Mouse (Mus musculus): ENCODE results near the gene Elk3. TPM values are rescaled to one million over a fixed set of nuclear protein-coding genes. Genes with fewer than 3 reads are reported as not detected.

The Elk3 gene
- polyA plus RNA-seq, 1 experiment from 2014 or later, result 8.1 TPM

GRCm38 (mm10) chr10:93246185-93246920 lies 64.6 kb downstream of the Elk3 start:
- Histone ChIP-seq H3K27ac (replicated peaks) (no peak overlapping the region), H3K9me3 (no peaks in the 10 kb centered on the region), H3K9ac (no peak overlapping the region), H3K27me3 (no peaks in the 10 kb centered on the region), H3K4me2 (no peak overlapping the region), H3K36me3 (peaks cover 14% of the 10 kb centered on the region), H3K4me1 (replicated peaks) (peaks cover 8% of the 10 kb centered on the region), H3K4me3 (no peak overlapping the region)
- ATAC-seq (ENCODE audit: low FRiP score, low read depth), result no peak
- 99% methylated on average over 7 of the region's 7 CpGs for WGBS

- WGBS, result 88% methylated on average over 10 of the region's 10 CpGs
- Histone ChIP-seq H3K27me3 (no peaks in the 10 kb centered on the region), H3K4me1 (replicated peaks) (no peaks in the 10 kb centered on the region), H3K9ac (no peak overlapping the region), H3K4me2 (no peak overlapping the region), H3K9me3 (no peaks in the 10 kb centered on the region), H3K4me3 (no peak overlapping the region), H3K27ac (replicated peaks) (no peak overlapping the region), H3K36me3 (peaks cover 26% of the 10 kb centered on the region)
- ATAC-seq (ENCODE audit: low FRiP score, low read depth), result no peak
These were observed 66.7 kb downstream of the Elk3 start for GRCm38 (mm10) chr10:93244209-93244705.

DNA sequence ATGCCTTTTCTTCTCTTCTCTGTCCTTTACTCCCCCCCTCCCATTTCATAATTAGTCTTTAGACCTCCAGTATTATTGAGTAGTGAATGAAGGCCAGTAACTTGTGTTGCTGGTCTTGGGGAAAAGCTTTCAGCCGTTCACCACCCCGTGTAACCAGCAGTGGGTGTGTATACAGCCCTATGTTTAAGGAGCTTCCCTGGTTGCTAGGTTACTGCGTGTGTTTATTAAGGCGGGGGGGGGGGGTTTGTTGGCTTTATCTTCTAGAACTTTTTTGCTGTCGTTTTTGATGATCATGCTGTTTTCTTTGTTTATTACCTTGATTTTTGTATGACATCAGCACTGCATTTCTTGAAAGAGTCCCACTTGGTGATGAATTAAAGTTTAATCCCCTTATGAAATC lies 68.1 kb downstream of the Elk3 start:
- 7% methylated on average over 5 of the region's 5 CpGs for WGBS
- H3K27me3 ChIP-seq, result no peaks in the 10 kb centered on the region
- no peaks in the 10 kb centered on the region for H3K4me1 ChIP-seq (replicated peaks)
- no peak for ATAC-seq (ENCODE audit: low FRiP score, low read depth)
- no peaks in the 10 kb centered on the region for H3K9me3 ChIP-seq
- no peak overlapping the region for H3K4me3 ChIP-seq
- peaks cover 33% of the 10 kb centered on the region for H3K36me3 ChIP-seq
- H3K4me2 ChIP-seq, result no peak overlapping the region
- H3K9ac ChIP-seq, result no peak overlapping the region
- H3K27ac ChIP-seq (replicated peaks), result no peak overlapping the region

GRCm38 (mm10) chr10:93242208-93242607 lies 68.7 kb downstream of the Elk3 start:
- Histone ChIP-seq H3K9me3 (no peaks in the 10 kb centered on the region), H3K36me3 (peaks cover 37% of the 10 kb centered on the region), H3K27me3 (no peaks in the 10 kb centered on the region), H3K4me3 (no peak overlapping the region), H3K27ac (replicated peaks) (no peak overlapping the region), H3K4me1 (replicated peaks) (no peaks in the 10 kb centered on the region), H3K4me2 (no peak overlapping the region), H3K9ac (no peak overlapping the region)
- no peak for ATAC-seq (ENCODE audit: low FRiP score, low read depth)
- WGBS, result 8% methylated on average over 3 of the region's 3 CpGs

- no peak overlapping the region for H3K4me2 ChIP-seq
- H3K27ac ChIP-seq (replicated peaks), result no peak overlapping the region
- H3K27me3 ChIP-seq, result no peaks in the 10 kb centered on the region
- no peak overlapping the region for H3K4me3 ChIP-seq
- ATAC-seq (ENCODE audit: low FRiP score, low read depth), result no peak
- no peak overlapping the region for H3K9ac ChIP-seq
- no peaks in the 10 kb centered on the region for H3K9me3 ChIP-seq
- 80% methylated on average over 9 of the region's 9 CpGs for WGBS
- H3K36me3 ChIP-seq, result peaks cover 58% of the 10 kb centered on the region
- no peaks in the 10 kb centered on the region for H3K4me1 ChIP-seq (replicated peaks)
These were observed 71.6 kb downstream of the Elk3 start for GRCm38 (mm10) chr10:93239201-93239806.

DNA sequence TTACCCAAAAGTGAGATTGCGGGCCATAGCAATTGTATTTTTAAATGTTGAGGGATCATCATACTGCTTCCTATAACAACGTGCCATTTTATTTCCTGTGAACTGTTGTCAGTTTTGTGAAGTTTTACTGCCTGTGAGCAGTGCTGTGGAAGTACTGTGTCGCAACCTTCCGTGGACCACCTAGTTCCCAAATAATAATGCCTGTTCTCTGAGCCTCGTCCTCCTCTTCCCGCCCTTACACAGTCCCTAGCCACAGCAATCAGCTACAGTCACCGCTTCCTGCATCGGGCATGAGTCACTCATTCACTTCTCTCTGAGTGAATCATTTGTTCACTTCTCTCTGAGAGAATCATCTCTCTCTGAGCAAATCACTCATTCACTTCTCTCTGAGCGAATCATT lies 76.2 kb downstream of the Elk3 start:
- no peak overlapping the region for H3K9ac ChIP-seq
- no peak overlapping the region for H3K4me3 ChIP-seq
- no peaks in the 10 kb centered on the region for H3K27me3 ChIP-seq
- no peak for ATAC-seq (ENCODE audit: low FRiP score, low read depth)
- no peak overlapping the region for H3K4me2 ChIP-seq
- no peak overlapping the region for H3K27ac ChIP-seq (replicated peaks)
- H3K9me3 ChIP-seq, result no peaks in the 10 kb centered on the region
- no peaks in the 10 kb centered on the region for H3K4me1 ChIP-seq (replicated peaks)
- 92% methylated on average over 9 of the region's 9 CpGs for WGBS
- peaks cover 60% of the 10 kb centered on the region for H3K36me3 ChIP-seq

DNA sequence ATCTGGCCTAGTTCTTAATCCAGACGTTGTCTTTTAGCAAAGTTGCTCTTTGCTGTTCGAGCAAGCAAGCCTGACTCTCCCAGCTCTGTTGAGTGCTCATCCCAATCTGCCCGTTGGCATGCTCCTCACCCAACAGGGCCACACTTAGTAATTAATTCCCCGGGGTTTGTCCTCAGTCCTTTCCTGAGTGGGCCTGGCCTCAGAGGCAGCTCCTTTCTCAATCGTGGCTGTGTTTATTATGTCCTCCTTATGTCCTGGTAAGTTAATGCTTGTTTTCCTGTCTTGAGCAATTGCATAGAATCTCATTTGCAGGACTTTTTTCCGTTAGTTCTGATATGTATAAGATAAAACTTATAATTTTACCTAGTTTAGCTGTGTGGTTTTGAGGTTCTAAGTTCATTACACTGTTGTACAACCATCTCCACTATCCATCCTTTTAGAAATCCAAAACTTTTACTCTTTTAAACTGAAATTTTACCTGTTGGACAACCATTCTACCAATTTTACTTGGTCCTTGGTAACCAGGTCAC lies 77.2 kb downstream of the Elk3 start:
- no peak overlapping the region for H3K27ac ChIP-seq (replicated peaks)
- WGBS, result 89% methylated on average over 6 of the region's 6 CpGs
- ATAC-seq (ENCODE audit: low FRiP score, low read depth), result no peak
- no peaks in the 10 kb centered on the region for H3K4me1 ChIP-seq (replicated peaks)
- no peak overlapping the region for H3K9ac ChIP-seq
- H3K9me3 ChIP-seq, result no peaks in the 10 kb centered on the region
- H3K36me3 ChIP-seq, result peaks cover 51% of the 10 kb centered on the region
- H3K27me3 ChIP-seq, result no peaks in the 10 kb centered on the region
- no peak overlapping the region for H3K4me3 ChIP-seq
- H3K4me2 ChIP-seq, result no peak overlapping the region

DNA sequence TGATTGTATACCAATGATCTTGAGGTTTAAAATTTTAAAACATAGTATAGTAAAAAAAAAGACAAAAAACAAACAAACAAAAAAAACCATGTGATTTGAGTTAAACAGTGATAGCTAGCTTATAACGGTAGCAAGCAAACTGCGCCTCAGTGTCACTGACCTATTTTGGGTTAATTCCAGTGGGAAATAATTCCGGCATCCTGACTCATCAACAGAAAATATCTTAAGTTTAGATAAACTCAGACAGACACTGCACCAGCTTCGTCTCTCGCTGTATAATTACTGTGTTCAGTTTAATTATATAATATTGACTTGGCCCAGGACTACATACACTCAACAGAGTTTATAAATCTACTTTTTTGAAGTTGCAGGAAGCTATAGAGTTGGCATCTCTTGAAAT lies 79.0 kb downstream of the Elk3 start:
- Histone ChIP-seq H3K9ac (no peak overlapping the region), H3K27ac (replicated peaks) (no peak overlapping the region), H3K4me2 (no peak overlapping the region), H3K4me3 (no peak overlapping the region), H3K36me3 (peaks cover 36% of the 10 kb centered on the region), H3K4me1 (replicated peaks) (no peaks in the 10 kb centered on the region), H3K27me3 (no peaks in the 10 kb centered on the region), H3K9me3 (no peaks in the 10 kb centered on the region)
- WGBS, result 89% methylated on average over 5 of the region's 5 CpGs
- ATAC-seq (ENCODE audit: low FRiP score, low read depth), result no peak

- H3K4me2 ChIP-seq, result no peak overlapping the region
- H3K27me3 ChIP-seq, result no peaks in the 10 kb centered on the region
- H3K4me1 ChIP-seq (replicated peaks), result no peaks in the 10 kb centered on the region
- no peaks in the 10 kb centered on the region for H3K9me3 ChIP-seq
- H3K27ac ChIP-seq (replicated peaks), result no peak overlapping the region
- no peak overlapping the region for H3K4me3 ChIP-seq
- no peak overlapping the region for H3K9ac ChIP-seq
- peaks cover 39% of the 10 kb centered on the region for H3K36me3 ChIP-seq
- 62% methylated on average over 4 of the region's 4 CpGs for WGBS
- no peak for ATAC-seq (ENCODE audit: low FRiP score, low read depth)
These were observed 79.4 kb downstream of the Elk3 start for GRCm38 (mm10) chr10:93231490-93231889.

DNA sequence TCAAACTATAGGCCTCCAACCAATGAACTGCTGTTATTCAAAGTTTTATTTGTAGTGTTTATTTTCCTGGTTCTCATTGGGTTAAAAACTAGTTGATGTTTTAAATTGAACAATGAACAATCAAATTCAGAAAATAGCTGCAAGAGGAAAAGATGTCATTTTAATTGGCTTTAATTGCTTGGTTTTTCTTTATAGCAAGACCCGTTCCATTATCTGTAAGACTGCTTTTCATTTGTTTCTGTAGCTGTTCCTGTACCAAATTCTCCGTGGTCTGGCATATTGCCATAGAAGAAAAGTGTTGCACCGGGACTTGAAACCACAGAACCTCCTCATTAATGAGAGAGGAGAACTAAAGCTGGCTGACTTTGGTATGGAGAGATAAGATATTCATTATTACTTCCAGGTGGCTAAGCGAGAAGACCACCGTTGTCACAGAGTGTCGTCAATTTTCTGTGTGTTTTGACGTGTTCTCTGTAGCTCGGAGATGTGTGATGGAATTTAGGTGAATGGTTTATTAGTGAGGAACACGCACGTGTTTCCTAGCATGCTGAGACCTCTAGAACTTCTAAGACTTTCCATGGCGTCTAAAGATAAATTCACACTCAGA lies 82.4 kb downstream of the Elk3 start:
- Histone ChIP-seq H3K27ac (replicated peaks) (no peak overlapping the region), H3K9me3 (no peaks in the 10 kb centered on the region), H3K36me3 (peaks cover 28% of the 10 kb centered on the region), H3K27me3 (no peaks in the 10 kb centered on the region), H3K9ac (no peak overlapping the region), H3K4me3 (no peak overlapping the region), H3K4me2 (no peak overlapping the region), H3K4me1 (replicated peaks) (no peaks in the 10 kb centered on the region)
- 73% methylated on average over 11 of the region's 11 CpGs for WGBS
- no peak for ATAC-seq (ENCODE audit: low FRiP score, low read depth)

DNA sequence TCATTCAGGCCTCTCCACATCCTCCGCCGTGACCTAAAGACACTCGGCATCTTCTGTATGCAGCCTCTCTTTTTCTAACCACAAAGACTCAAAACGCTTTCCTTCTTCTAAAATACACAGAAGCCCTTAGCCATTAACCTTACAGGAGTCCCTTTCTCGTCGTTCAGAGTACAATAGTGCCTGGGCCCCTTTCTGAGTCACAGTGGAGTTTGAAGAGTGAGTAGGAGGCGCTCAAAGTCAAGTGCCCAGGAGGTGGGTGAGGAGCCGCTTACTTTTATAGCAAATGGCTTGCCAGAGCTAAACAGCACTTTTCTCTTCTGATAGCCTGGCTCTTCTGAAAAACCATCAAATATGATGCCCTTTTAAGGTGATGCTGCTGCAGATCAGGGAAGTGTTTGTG lies 83.0 kb downstream of the Elk3 start:
- no peaks in the 10 kb centered on the region for H3K9me3 ChIP-seq
- WGBS, result 64% methylated on average over 8 of the region's 8 CpGs
- no peaks in the 10 kb centered on the region for H3K4me1 ChIP-seq (replicated peaks)
- no peak overlapping the region for H3K4me2 ChIP-seq
- H3K27me3 ChIP-seq, result no peaks in the 10 kb centered on the region
- no peak overlapping the region for H3K9ac ChIP-seq
- H3K4me3 ChIP-seq, result no peak overlapping the region
- H3K27ac ChIP-seq (replicated peaks), result no peak overlapping the region
- no peak for ATAC-seq (ENCODE audit: low FRiP score, low read depth)
- peaks cover 25% of the 10 kb centered on the region for H3K36me3 ChIP-seq

DNA sequence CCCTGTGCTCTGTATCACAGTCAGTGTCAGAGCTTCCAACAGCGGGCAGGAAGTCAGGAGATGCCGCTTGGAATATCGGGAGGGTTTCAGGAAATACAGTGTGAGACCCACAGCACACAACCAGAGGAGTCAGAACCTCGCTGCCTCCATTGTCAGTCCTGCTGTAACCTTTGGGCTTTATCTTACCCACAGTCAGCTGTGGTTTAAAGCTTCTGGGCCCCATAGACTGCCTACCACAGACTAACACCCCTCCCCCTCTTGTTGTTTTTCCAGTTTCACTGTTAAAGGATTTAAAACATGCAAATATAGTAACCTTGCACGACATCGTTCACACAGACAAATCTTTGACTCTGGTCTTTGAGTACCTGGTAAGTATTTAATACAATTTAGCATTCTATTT lies 85.2 kb downstream of the Elk3 start:
- WGBS, result 86% methylated on average over 6 of the region's 6 CpGs
- Histone ChIP-seq H3K27me3 (no peaks in the 10 kb centered on the region), H3K9me3 (no peaks in the 10 kb centered on the region), H3K4me3 (no peak overlapping the region), H3K27ac (replicated peaks) (no peak overlapping the region), H3K36me3 (peaks cover 19% of the 10 kb centered on the region), H3K4me2 (no peak overlapping the region), H3K4me1 (replicated peaks) (no peaks in the 10 kb centered on the region), H3K9ac (no peak overlapping the region)
- ATAC-seq (ENCODE audit: low FRiP score, low read depth), result no peak
